Mouse (Mus musculus) MEL (cell line): ENCODE data around the gene Ndn. TPM values are rescaled to one million over a fixed set of nuclear protein-coding genes. Genes with fewer than 3 reads are reported as not detected.
A peak's percentile ranks its signal among the peaks of the same experiment; 100 is the strongest.

Source experiments
- DNase-seq: peaks from one replicate; pipeline ENCODE4 v3.0.0; 2011; ENCODE audit warnings: low read depth, low spot score
- H3K27ac ChIP-seq: 2 replicates; pipeline ENCODE4 v1.5.1; 2012; ENCODE audit warnings: low read depth, mild to moderate bottlenecking, control low read depth, low read length, moderate library complexity; ENCODE audit not compliant: control insufficient read depth
- H3K27me3 ChIP-seq, 2 experiments: fragments of 150-350 bp in 1 of 2; sonication (generic) in 1 of 2; 2 replicates each; pipeline ENCODE4 v1.6.1; 2012; ENCODE audit warnings: low read length in 2 of 2, mild to moderate bottlenecking in 2 of 2, improper control_type of control experiment in 1 of 2, moderate library complexity in 1 of 2; ENCODE audit not compliant: insufficient read depth in 2 of 2, control insufficient read depth in 1 of 2
- H3K36me3 ChIP-seq, 2 experiments: 2 replicates each; pipeline ENCODE4 v1.6.1; 2012 to 2014; ENCODE audit warnings: low read length in 2 of 2, improper control_type of control experiment in 1 of 2, inconsistent platforms in 1 of 2, mild to moderate bottlenecking in 1 of 2; ENCODE audit not compliant: insufficient read depth in 2 of 2, control insufficient read depth in 1 of 2
- H3K4me1 ChIP-seq, 2 experiments: fragments of 150-350 bp in 1 of 2; sonication (generic) in 1 of 2; 2 replicates each; pipeline ENCODE4 v1.6.1; 2012; ENCODE audit warnings: low read length in 2 of 2, improper control_type of control experiment in 1 of 2, mild to moderate bottlenecking in 1 of 2; ENCODE audit not compliant: insufficient read depth in 2 of 2, control insufficient read depth in 1 of 2
- H3K4me3 ChIP-seq, 2 experiments: fragments of 150-350 bp in 1 of 2; sonication (generic) in 1 of 2; 2 replicates each; pipeline ENCODE4 v1.5.1; 2012; ENCODE audit warnings: low read depth in 2 of 2, low read length in 2 of 2, mild to moderate bottlenecking in 2 of 2, moderate library complexity in 2 of 2, control low read depth in 1 of 2, improper control_type of control experiment in 1 of 2; ENCODE audit not compliant: control insufficient read depth in 1 of 2, insufficient read depth in 1 of 2
- H3K79me2 ChIP-seq: 2 replicates; pipeline ENCODE4 v1.6.1; 2012; ENCODE audit warnings: mild to moderate bottlenecking, low read length, moderate library complexity; ENCODE audit not compliant: control insufficient read depth, poor library complexity, insufficient read depth
- H3K9ac ChIP-seq: 2 replicates; pipeline ENCODE4 v1.6.1; 2012; ENCODE audit warnings: low read depth, mild to moderate bottlenecking, control low read depth, low read length, moderate library complexity; ENCODE audit not compliant: control insufficient read depth, poor library complexity, severe bottlenecking
- H3K9me3 ChIP-seq: fragments of 150-350 bp; sonication (generic); replicated peaks from 2 replicates; pipeline ENCODE4 v1.6.1; 2012; ENCODE audit warnings: mild to moderate bottlenecking, low read length, improper control_type of control experiment, moderate library complexity; ENCODE audit not compliant: insufficient read depth
- BHLHE40 ChIP-seq: IDR thresholded peaks from 2 replicates; pipeline ENCODE4 v1.6.1; 2012; ENCODE audit warnings: low read depth, mild to moderate bottlenecking, inconsistent platforms, low read length, improper control_type of control experiment, borderline replicate concordance
- CHD1 ChIP-seq: IDR thresholded peaks from 2 replicates; pipeline ENCODE4 v1.6.1; 2012; ENCODE audit warnings: low read depth, mild to moderate bottlenecking, inconsistent platforms, low read length, improper control_type of control experiment
- CHD2 ChIP-seq: IDR thresholded peaks from 2 replicates; pipeline ENCODE4 v1.6.1; 2011; ENCODE audit warnings: low read length, improper control_type of control experiment
- CTCF ChIP-seq, 3 experiments: IDR thresholded peaks in 2 of 3; conservative IDR thresholded peaks in 1 of 3; 2 replicates each; pipeline ENCODE4 v1.5.1; 2011 to 2012; ENCODE audit warnings: low read length in 3 of 3, low read depth in 2 of 3, mild to moderate bottlenecking in 2 of 3, improper control_type of control experiment in 1 of 3, inconsistent platforms in 1 of 3, mixed read lengths in 1 of 3, moderate library complexity in 1 of 3; ENCODE audit not compliant: control insufficient read depth in 1 of 3, insufficient read depth in 1 of 3, poor library complexity in 1 of 3, severe bottlenecking in 1 of 3
- ELF1 ChIP-seq: IDR thresholded peaks from 2 replicates; pipeline ENCODE4 v1.6.1; 2014; ENCODE audit warnings: low read depth, mild to moderate bottlenecking, inconsistent platforms, low read length, improper control_type of control experiment, moderate library complexity
- GABPA ChIP-seq: IDR thresholded peaks from 2 replicates; pipeline ENCODE4 v1.6.1; 2012; ENCODE audit warnings: low read depth, mild to moderate bottlenecking, inconsistent platforms, low read length, improper control_type of control experiment, moderate library complexity
- JUND ChIP-seq: IDR thresholded peaks from 2 replicates; pipeline ENCODE4 v1.6.1; 2011; ENCODE audit warnings: low read depth, mild to moderate bottlenecking, improper control_type of control experiment, low read length
- MAFK ChIP-seq: IDR thresholded peaks from 2 replicates; pipeline ENCODE4 v1.6.1; 2011; ENCODE audit warnings: low read depth, mild to moderate bottlenecking, low read length, improper control_type of control experiment, borderline replicate concordance
- MAX ChIP-seq: IDR thresholded peaks from 2 replicates; pipeline ENCODE4 v1.6.1; 2011; ENCODE audit warnings: low read length, improper control_type of control experiment
- MAZ ChIP-seq: IDR thresholded peaks from 2 replicates; pipeline ENCODE4 v1.6.1; 2012; ENCODE audit warnings: low read depth, mild to moderate bottlenecking, inconsistent platforms, low read length, improper control_type of control experiment
- MYB ChIP-seq: IDR thresholded peaks from 2 replicates; pipeline ENCODE4 v1.6.1; 2011; ENCODE audit warnings: mild to moderate bottlenecking, low read depth, low read length, improper control_type of control experiment
- NELFE ChIP-seq: IDR thresholded peaks from 2 replicates; pipeline ENCODE4 v1.6.1; 2011; ENCODE audit warnings: low read depth, low read length, improper control_type of control experiment
- POLR2A ChIP-seq, 2 experiments: IDR thresholded peaks; 2 replicates each; pipeline ENCODE4 v1.6.1; 2011 to 2012; ENCODE audit warnings: low read length in 2 of 2, mild to moderate bottlenecking in 2 of 2, control low read depth in 1 of 2, improper control_type of control experiment in 1 of 2, low read depth in 1 of 2, moderate library complexity in 1 of 2; ENCODE audit not compliant: control insufficient read depth in 1 of 2, insufficient read depth in 1 of 2, poor library complexity in 1 of 2
- POLR2AphosphoS2 ChIP-seq: IDR thresholded peaks from 2 replicates; pipeline ENCODE4 v1.6.1; 2011; ENCODE audit warnings: low read length, improper control_type of control experiment
- RAD21 ChIP-seq: IDR thresholded peaks from 2 replicates; pipeline ENCODE4 v1.6.1; 2011; ENCODE audit warnings: mild to moderate bottlenecking, low read depth, low read length, improper control_type of control experiment
- SMC3 ChIP-seq: IDR thresholded peaks from 2 replicates; pipeline ENCODE4 v1.6.1; 2011; ENCODE audit warnings: low read depth, low read length, improper control_type of control experiment
- TCF12 ChIP-seq: IDR thresholded peaks from 2 replicates; pipeline ENCODE4 v1.6.1; 2014; ENCODE audit warnings: low read depth, mild to moderate bottlenecking, inconsistent platforms, low read length, improper control_type of control experiment, moderate library complexity
- ZC3H11A ChIP-seq: IDR thresholded peaks from 2 replicates; pipeline ENCODE4 v1.6.1; 2012; ENCODE audit warnings: low read depth, mild to moderate bottlenecking, inconsistent platforms, low read length, improper control_type of control experiment
- ZKSCAN1 ChIP-seq: IDR thresholded peaks from 2 replicates; pipeline ENCODE4 v1.6.1; 2012; ENCODE audit warnings: low read depth, mild to moderate bottlenecking, inconsistent platforms, low read length, improper control_type of control experiment, moderate library complexity
- polyA plus RNA-seq, 2 experiments: library from polyadenylated mRNA; stranded (reverse) in 1 of 2; unstranded in 1 of 2; fragments of >175 nt in 1 of 2; fragments of >200 nt in 1 of 2; gene quantifications; 2 replicates each; pipeline versions ENCODE4 v1.2.1 to v1.2.4; 2012; ENCODE audit warnings: low replicate concordance in 2 of 2, low read depth in 1 of 2; ENCODE audit not compliant: insufficient read length in 2 of 2, insufficient read depth in 1 of 2, missing spikeins in 1 of 2
- total RNA-seq: library from RNA; depleted of rRNA; stranded (reverse); fragments of 300-350 nt; gene quantifications from 2 replicates; pipeline ENCODE4 v1.2.3, GENCODE M21; 2012

The Ndn gene
- total and polyA plus RNA-seq, 3 experiments = not detected

DNA sequence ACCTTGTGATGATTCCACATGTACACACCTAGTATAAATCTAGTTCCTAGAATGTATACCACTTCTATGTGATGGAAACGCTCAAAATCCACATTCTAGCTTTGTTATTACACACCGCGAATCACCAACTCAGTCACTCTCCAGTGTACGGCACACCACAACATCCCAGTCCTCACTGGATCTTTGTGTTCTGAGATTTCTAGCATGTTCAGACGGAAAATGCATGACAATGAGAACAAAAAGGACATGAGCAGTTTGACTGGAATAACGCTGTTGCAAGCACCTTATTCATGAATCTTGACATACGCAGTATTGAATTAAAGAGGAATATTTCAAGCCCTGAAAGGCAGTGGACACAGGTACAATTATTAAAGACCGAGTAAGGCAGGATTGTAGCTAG is 20.4 kb downstream of the Ndn start:
- Histone ChIP-seq H3K4me3 (no peak overlapping the region), H3K4me1 (no peaks in the 10 kb centered on the region), H3K27ac (no peak overlapping the region), H3K36me3 (no peaks in the 10 kb centered on the region), H3K79me2 (no peaks in the 10 kb centered on the region), H3K9me3 (no peaks in the 10 kb centered on the region), H3K9ac (no peak overlapping the region), H3K27me3 (no peaks in the 10 kb centered on the region)
- no peak for DNase-seq
- TF ChIP-seq ELF1 = no peak
- no peak for TF ChIP-seq MAFK
- TF ChIP-seq JUND = no peak
- TF ChIP-seq BHLHE40 = no peak
- no peak for TF ChIP-seq GABPA
- TF ChIP-seq CHD2 = no peak
- TF ChIP-seq RAD21 = no peak
- no peak for TF ChIP-seq POLR2AphosphoS2
- no peak for TF ChIP-seq ZKSCAN1
- no peak for TF ChIP-seq POLR2A (IDR thresholded peaks at IDR 0.05; ENCODE audit: control insufficient read depth in 1 of 2, insufficient read depth in 1 of 2, low read depth in 1 of 2, low read length in 2 of 2, poor library complexity in 1 of 2)
- no peak for TF ChIP-seq MYB
- TF ChIP-seq CHD1 = no peak
- TF ChIP-seq NELFE = no peak
- no peak for TF ChIP-seq MAX
- no peak for TF ChIP-seq MAZ

- H3K9ac ChIP-seq = no peak overlapping the region
- no peaks in the 10 kb centered on the region for H3K36me3 ChIP-seq
- peak; percentile 9 for DNase-seq
- no peaks in the 10 kb centered on the region for H3K27me3 ChIP-seq
- H3K79me2 ChIP-seq = no peaks in the 10 kb centered on the region
- H3K4me1 ChIP-seq = no peaks in the 10 kb centered on the region
- TF ChIP-seq MAFK = no peak
- peak in 2 of 3 experiments; percentile 26 to 29; a peak in 2 of 6 replicates for TF ChIP-seq CTCF (IDR thresholded peaks at IDR 0.05 in 2 of 3, conservative IDR thresholded peaks at IDR 0.05 in 1 of 3; ENCODE audit: control insufficient read depth in 1 of 3, insufficient read depth in 1 of 3, low read depth in 2 of 3, low read length in 3 of 3, poor library complexity in 1 of 3, severe bottlenecking in 1 of 3)
- TF ChIP-seq RAD21 = peak; percentile 2
- TF ChIP-seq ZC3H11A = no peak
- no peak for TF ChIP-seq TCF12
- peak; percentile 35 for TF ChIP-seq SMC3
- TF ChIP-seq, all 39 proteins: peak for 3
- no peaks in the 10 kb centered on the region for H3K9me3 ChIP-seq
- no peak overlapping the region for H3K27ac ChIP-seq
- H3K4me3 ChIP-seq = no peak overlapping the region
Observed at GRCm38 (mm10) chr7:62375658-62376057, 29.3 kb downstream of the Ndn start.
